In genomic region chr2:131204410-131204981, GRCm38 (mm10) we compare ENCODE assay signal across 8 mouse cellular contexts. TPM values are rescaled to one million over a fixed set of nuclear protein-coding genes. Genes with fewer than 3 reads are reported as not detected.
A peak's percentile ranks its signal among the peaks of the same experiment; 100 is the strongest.
DNase-seq lines count a peak whose midpoint lies in the region; ATAC-seq lines count a peak whose summit lies in the region.

No protein-coding gene starts in this region.

- DNase-seq in retina, postnatal 1 day = peak; percentile 26
- DNase-seq in retina, embryonic 14.5 days (ENCODE audit: low spot score) = no peak
- peak; percentile 97 to 98 for DNase-seq in kidney, postnatal 25 days
- DNase-seq in liver, embryonic 11.5 days (ENCODE audit: low spot score) = no peak
- peak; percentile 90 for DNase-seq in ovary, postnatal 14 days (ENCODE audit: low spot score)
- DNase-seq in urinary bladder, adult 2 months (ENCODE audit: low spot score) = peak; percentile 80

- H3K4me1 ChIP-seq in embryonic facial prominence, embryonic 13.5 days = peaks cover 21% of the 10 kb centered on the region
- H3K4me1 ChIP-seq in heart, embryonic 12.5 days (replicated peaks) = peaks cover 19% of the 10 kb centered on the region
- H3K4me1 ChIP-seq in liver, embryonic 11.5 days (replicated peaks; ENCODE audit: control insufficient read depth, insufficient read depth, low read length) = peaks cover 41% of the 10 kb centered on the region

- peak overlapping the region; percentile 40 for H3K4me2 ChIP-seq in embryonic facial prominence, embryonic 13.5 days
- peak overlapping the region; percentile 27; the same call in 1 of the 2 replicates for H3K4me2 ChIP-seq in heart, embryonic 12.5 days
- H3K4me2 ChIP-seq in liver, embryonic 11.5 days = peak overlapping the region; percentile 23

- peaks cover 14% of the 10 kb centered on the region for H3K36me3 ChIP-seq in embryonic facial prominence, embryonic 13.5 days
- peaks cover 8% of the 10 kb centered on the region for H3K36me3 ChIP-seq in heart, embryonic 12.5 days
- no peaks in the 10 kb centered on the region for H3K36me3 ChIP-seq in liver, embryonic 11.5 days (ENCODE audit: control insufficient read depth, insufficient read depth, low read length)

- H3K9ac ChIP-seq in embryonic facial prominence, embryonic 13.5 days = no peak overlapping the region
- no peak overlapping the region for H3K9ac ChIP-seq in heart, embryonic 12.5 days
- H3K9ac ChIP-seq in liver, embryonic 11.5 days (ENCODE audit: low read depth, low read length) = peak overlapping the region; percentile 40; the same call in 1 of the 2 replicates

- WGBS in embryonic facial prominence, embryonic 13.5 days = 26% methylated on average over 7 of the region's 7 CpGs
- WGBS in heart, embryonic 12.5 days = 48% methylated on average over 7 of the region's 7 CpGs
- 58% methylated on average over 7 of the region's 7 CpGs for WGBS in liver, embryonic 11.5 days

- ATAC-seq in embryonic facial prominence, embryonic 13.5 days (ENCODE audit: insufficient number of reproducible peaks, insufficient read depth, low FRiP score, low TSS enrichment, low read depth) = peak; percentile 82
- peak; percentile 84 for ATAC-seq in heart, embryonic 12.5 days (ENCODE audit: insufficient number of reproducible peaks, low FRiP score)
- no peak for ATAC-seq in liver, embryonic 11.5 days (replicated peaks; ENCODE audit: low FRiP score)

- H3K4me3 ChIP-seq in embryonic facial prominence, embryonic 13.5 days = no peak overlapping the region
- no peak overlapping the region for H3K4me3 ChIP-seq in heart, embryonic 12.5 days
- H3K4me3 ChIP-seq in liver, embryonic 11.5 days (ENCODE audit: low read depth, low read length) = no peak overlapping the region

- H3K27ac ChIP-seq in embryonic facial prominence, embryonic 13.5 days = peak overlapping the region; percentile 91
- H3K27ac ChIP-seq in heart, embryonic 12.5 days (ENCODE audit: poor library complexity, severe bottlenecking) = no peak overlapping the region; the same call in 1 of the 2 replicates
- H3K27ac ChIP-seq in liver, embryonic 11.5 days (ENCODE audit: low read depth, low read length) = peak overlapping the region; percentile 96

- H3K9me3 ChIP-seq in embryonic facial prominence, embryonic 13.5 days = no peaks in the 10 kb centered on the region
- H3K9me3 ChIP-seq in heart, embryonic 12.5 days (replicated peaks) = no peaks in the 10 kb centered on the region
- H3K9me3 ChIP-seq in liver, embryonic 11.5 days (ENCODE audit: control insufficient read depth, low read length) = no peaks in the 10 kb centered on the region

- H3K27me3 ChIP-seq in embryonic facial prominence, embryonic 13.5 days = no peaks in the 10 kb centered on the region
- 0 out of 2 replicates have a peak, but pooled peaks cover 3% of the 10 kb centered on the region for H3K27me3 ChIP-seq in heart, embryonic 12.5 days (replicated peaks)
- H3K27me3 ChIP-seq in liver, embryonic 11.5 days (replicated peaks; ENCODE audit: control insufficient read depth, insufficient read depth, low read length) = no peaks in the 10 kb centered on the region

RNA-seq across cellular contexts. Expression of gene Ap5s1, which starts 2.4 kb away (rescaled TPM):
- polyA plus RNA-seq in embryonic facial prominence, embryonic 13.5 days (2015; fragmentation: Nextera tagmentation; extraction: Ambion mirVana) = 26.4 and 28.5 TPM in 2 replicates
- 30.1 and 32.0 TPM in 2 replicates for polyA plus RNA-seq in heart, embryonic 12.5 days (2016; fragmentation: Nextera tagmentation; extraction: Ambion mirVana)
- 18.1 and 19.2 TPM in 2 replicates for polyA plus RNA-seq in liver, embryonic 11.5 days (2014; fragmentation: Nextera tagmentation; extraction: Ambion mirVana)
- polyA plus RNA-seq in urinary bladder, adult 2 months (2012; rRNA removed) = 40.0 and 44.7 TPM in 2 replicates

RNA-seq across cellular contexts. Expression of gene Spef1, which starts 17.4 kb away (rescaled TPM):
- polyA plus RNA-seq in embryonic facial prominence, embryonic 13.5 days (2015; fragmentation: Nextera tagmentation; extraction: Ambion mirVana) = 4.4 and 5.1 TPM in 2 replicates
- 1.2 and 1.3 TPM in 2 replicates for polyA plus RNA-seq in heart, embryonic 12.5 days (2016; fragmentation: Nextera tagmentation; extraction: Ambion mirVana)
- polyA plus RNA-seq in liver, embryonic 11.5 days (2014; fragmentation: Nextera tagmentation; extraction: Ambion mirVana) = 1.3 and 1.5 TPM in 2 replicates
- polyA plus RNA-seq in urinary bladder, adult 2 months (2012; rRNA removed) = 10.3 and 12.4 TPM in 2 replicates

RNA-seq across cellular contexts. Expression of gene Cdc25b, which starts 17.7 kb away (rescaled TPM):
- polyA plus RNA-seq in embryonic facial prominence, embryonic 13.5 days (2015; fragmentation: Nextera tagmentation; extraction: Ambion mirVana) = 53.8 and 57.5 TPM in 2 replicates
- 38.7 and 39.1 TPM in 2 replicates for polyA plus RNA-seq in heart, embryonic 12.5 days (2016; fragmentation: Nextera tagmentation; extraction: Ambion mirVana)
- 76.4 and 85.4 TPM in 2 replicates for polyA plus RNA-seq in liver, embryonic 11.5 days (2014; fragmentation: Nextera tagmentation; extraction: Ambion mirVana)
- polyA plus RNA-seq in urinary bladder, adult 2 months (2012; rRNA removed) = 38.9 and 39.3 TPM in 2 replicates

RNA-seq across cellular contexts. Expression of gene Cenpb, which starts 24.6 kb away (rescaled TPM):
- polyA plus RNA-seq in embryonic facial prominence, embryonic 13.5 days (2015; fragmentation: Nextera tagmentation; extraction: Ambion mirVana) = 12.3 and 12.4 TPM in 2 replicates
- 6.9 and 7.2 TPM in 2 replicates for polyA plus RNA-seq in heart, embryonic 12.5 days (2016; fragmentation: Nextera tagmentation; extraction: Ambion mirVana)
- polyA plus RNA-seq in liver, embryonic 11.5 days (2014; fragmentation: Nextera tagmentation; extraction: Ambion mirVana) = 3.8 and 4.9 TPM in 2 replicates
- polyA plus RNA-seq in urinary bladder, adult 2 months (2012; rRNA removed) = 60.4 and 94.3 TPM in 2 replicates

RNA-seq across cellular contexts. Expression of gene Mavs, which starts 29.4 kb away (rescaled TPM):
- polyA plus RNA-seq in embryonic facial prominence, embryonic 13.5 days (2015; fragmentation: Nextera tagmentation; extraction: Ambion mirVana) = 15.9 and 16.1 TPM in 2 replicates
- 20.3 and 20.6 TPM in 2 replicates for polyA plus RNA-seq in heart, embryonic 12.5 days (2016; fragmentation: Nextera tagmentation; extraction: Ambion mirVana)
- 29.7 and 30.0 TPM in 2 replicates for polyA plus RNA-seq in liver, embryonic 11.5 days (2014; fragmentation: Nextera tagmentation; extraction: Ambion mirVana)
- 47.2 and 50.2 TPM in 2 replicates for polyA plus RNA-seq in urinary bladder, adult 2 months (2012; rRNA removed)

Comparison
In these comparisons a context has a peak if more than half of its experiments do, and no peak if none do; other contexts are left out.
1. DNase-seq: peak in retina, postnatal 1 day (single experiment), kidney, postnatal 25 days (2 of 2), ovary, postnatal 14 days (single experiment) and urinary bladder, adult 2 months (single experiment); none in retina, embryonic 14.5 days (single experiment) and liver, embryonic 11.5 days (single experiment).
2. Peak in every context shown above with its lines, with median percentiles within 50 percentile points of each other: H3K4me2 ChIP-seq.